Mouse (Mus musculus) CH12.LX (cell line): ENCODE results near the gene Tmem88b. TPM values are rescaled to one million over a fixed set of nuclear protein-coding genes. Genes with fewer than 3 reads are reported as not detected.

Source experiments
- DNase-seq: peaks from one replicate; pipeline ENCODE4 v3.0.0-alpha.2; 2013; ENCODE audit errors: extremely low read depth
- H3K27ac ChIP-seq: 2 replicates; pipeline ENCODE4 v1.5.1; 2012; ENCODE audit warnings: low read depth, mild to moderate bottlenecking, control low read depth, moderate library complexity; ENCODE audit not compliant: insufficient read depth
- H3K27me3 ChIP-seq: replicated peaks from 2 replicates; pipeline ENCODE3; 2012; ENCODE audit warnings: inconsistent platforms
- H3K36me3 ChIP-seq, 2 experiments: replicated peaks in 1 of 2; 2 replicates each; pipeline versions ENCODE3 to v1.6.1; 2012; ENCODE audit warnings: inconsistent platforms in 1 of 2, low read length in 1 of 2, mild to moderate bottlenecking in 1 of 2, mixed read lengths in 1 of 2, moderate library complexity in 1 of 2; ENCODE audit not compliant: control insufficient read depth in 1 of 2, insufficient read depth in 1 of 2
- H3K4me1 ChIP-seq, 2 experiments: 2 replicates each; pipeline ENCODE4 v1.6.1; 2012; ENCODE audit warnings: inconsistent platforms in 1 of 2, moderate library complexity in 1 of 2; ENCODE audit not compliant: insufficient read depth in 2 of 2, control insufficient read depth in 1 of 2
- H3K4me2 ChIP-seq: 2 replicates; pipeline ENCODE4 v1.6.1; 2012; ENCODE audit warnings: low read depth, mild to moderate bottlenecking, control low read depth; ENCODE audit not compliant: poor library complexity, insufficient read depth, severe bottlenecking
- H3K4me3 ChIP-seq, 3 experiments: fragments of 150-350 bp in 1 of 3; sonication (generic) in 1 of 3; replicated peaks in 1 of 3; 2 replicates each; pipeline versions ENCODE3 to v1.5.1; 2011 to 2012; ENCODE audit warnings: low read depth in 2 of 3, low read length in 2 of 3, mild to moderate bottlenecking in 2 of 3, moderate library complexity in 2 of 3, control low read depth in 1 of 3, improper control_type of control experiment in 1 of 3, inconsistent platforms in 1 of 3, mixed read lengths in 1 of 3; ENCODE audit not compliant: poor library complexity in 1 of 3
- H3K79me2 ChIP-seq: replicated peaks from 2 replicates; pipeline ENCODE4 v1.6.1; 2012; ENCODE audit warnings: mild to moderate bottlenecking, moderate library complexity; ENCODE audit not compliant: control insufficient read depth, poor library complexity, insufficient read depth, severe bottlenecking; ENCODE audit errors: extremely low read depth
- H3K9ac ChIP-seq: 2 replicates; pipeline ENCODE4 v1.6.1; 2012; ENCODE audit warnings: low read depth, mild to moderate bottlenecking, control low read depth, moderate library complexity; ENCODE audit not compliant: insufficient read depth
- H3K9me3 ChIP-seq: replicated peaks from 2 replicates; pipeline ENCODE3; 2012; ENCODE audit warnings: low read length, inconsistent platforms, mixed read lengths
- CHD1 ChIP-seq: IDR thresholded peaks from 2 replicates; pipeline ENCODE4 v1.6.1; 2012; ENCODE audit warnings: low read depth, low read length, improper control_type of control experiment, inconsistent platforms
- E2F4 ChIP-seq: IDR thresholded peaks from 2 replicates; pipeline ENCODE4 v1.6.1; 2011; ENCODE audit warnings: low read depth, low read length, improper control_type of control experiment; ENCODE audit not compliant: insufficient replicate concordance
- ELF1 ChIP-seq: IDR thresholded peaks from 2 replicates; pipeline ENCODE4 v1.6.1; 2014; ENCODE audit warnings: low read depth, mild to moderate bottlenecking, inconsistent platforms, low read length, improper control_type of control experiment
- ETS1 ChIP-seq: conservative IDR thresholded peaks from 2 replicates; pipeline ENCODE4 v1.6.1; 2012; ENCODE audit warnings: low read depth, mild to moderate bottlenecking, inconsistent platforms, low read length, improper control_type of control experiment, moderate library complexity
- HCFC1 ChIP-seq: IDR thresholded peaks from 2 replicates; pipeline ENCODE4 v1.6.1; 2012; ENCODE audit warnings: low read depth, mild to moderate bottlenecking, inconsistent platforms, low read length, improper control_type of control experiment
- IRF4 ChIP-seq: IDR thresholded peaks from 2 replicates; pipeline ENCODE4 v1.6.1; 2014; ENCODE audit warnings: low read depth, mild to moderate bottlenecking, inconsistent platforms, low read length, improper control_type of control experiment
- JUN ChIP-seq: IDR thresholded peaks from 2 replicates; pipeline ENCODE4 v1.6.1; 2011; ENCODE audit warnings: low read depth, mild to moderate bottlenecking, low read length, improper control_type of control experiment, moderate library complexity; ENCODE audit not compliant: insufficient read depth
- KAT2A ChIP-seq: IDR thresholded peaks from 2 replicates; pipeline ENCODE4 v1.6.1; 2012; ENCODE audit warnings: low read length, improper control_type of control experiment, inconsistent platforms; ENCODE audit not compliant: insufficient replicate concordance
- MAFK ChIP-seq: IDR thresholded peaks from 2 replicates; pipeline ENCODE4 v1.6.1; 2011; ENCODE audit warnings: low read length, improper control_type of control experiment; ENCODE audit not compliant: insufficient replicate concordance
- MEF2A ChIP-seq: IDR thresholded peaks from 2 replicates; pipeline ENCODE4 v1.6.1; 2014; ENCODE audit warnings: low read depth, mild to moderate bottlenecking, inconsistent platforms, low read length, improper control_type of control experiment, borderline replicate concordance
- NELFE ChIP-seq: IDR thresholded peaks from 2 replicates; pipeline ENCODE4 v1.6.1; 2011; ENCODE audit warnings: low read depth, low read length, improper control_type of control experiment
- PAX5 ChIP-seq: IDR thresholded peaks from 2 replicates; pipeline ENCODE4 v1.6.1; 2012; ENCODE audit warnings: low read length, inconsistent platforms, mixed read lengths
- RCOR1 ChIP-seq: conservative IDR thresholded peaks from 2 replicates; pipeline ENCODE4 v1.6.1; 2012; ENCODE audit warnings: low read depth, mild to moderate bottlenecking, inconsistent platforms, low read length, improper control_type of control experiment
- SMC3 ChIP-seq: IDR thresholded peaks from 2 replicates; pipeline ENCODE4 v1.6.1; 2011; ENCODE audit warnings: low read depth, low read length, improper control_type of control experiment
- TCF12 ChIP-seq: IDR thresholded peaks from 2 replicates; pipeline ENCODE4 v1.6.1; 2014; ENCODE audit warnings: low read depth, mild to moderate bottlenecking, inconsistent platforms, low read length, improper control_type of control experiment
- USF2 ChIP-seq: conservative IDR thresholded peaks from 2 replicates; pipeline ENCODE4 v1.6.1; 2011; ENCODE audit warnings: low read depth, low read length, improper control_type of control experiment
- ZC3H11A ChIP-seq: IDR thresholded peaks from 2 replicates; pipeline ENCODE4 v1.6.1; 2012; ENCODE audit warnings: low read depth, mild to moderate bottlenecking, inconsistent platforms, low read length, improper control_type of control experiment
- ZKSCAN1 ChIP-seq: IDR thresholded peaks from 2 replicates; pipeline ENCODE4 v1.6.1; 2012; ENCODE audit warnings: low read depth, inconsistent platforms, low read length, improper control_type of control experiment, borderline replicate concordance
- ZNF384 ChIP-seq: IDR thresholded peaks from 2 replicates; pipeline ENCODE4 v1.6.1; 2012; ENCODE audit warnings: low read depth, low read length, improper control_type of control experiment, inconsistent platforms
- dilution Hi-C: fragments of 300-500 bp; cut with MboI; formaldehyde crosslinking; loops from 2 replicates; pipeline ENCODE4 v1.14.3; 2020; ENCODE audit warnings: low sequenced_read_pairs; ENCODE audit not compliant: extremely low pct_unique_long_range_greater_than_20kb, extremely low pct_ligation_motif_present
- in situ Hi-C: fragments of 300-500 bp; cut with MboI; formaldehyde crosslinking; loops from 3 replicates; pipeline ENCODE4 v1.14.3; 2019; ENCODE audit warnings: low sequenced_read_pairs, low pct_ligation_motif_present, low pct_unique_long_range_greater_than_20kb, mixed read lengths
- polyA plus RNA-seq: library from polyadenylated mRNA; unstranded; fragments of >175 nt; gene quantifications from 2 replicates; pipeline ENCODE4 v1.2.1, GENCODE M21; 2012; ENCODE audit warnings: low read depth; ENCODE audit not compliant: insufficient read length
- total RNA-seq, 2 experiments: library from RNA; depleted of rRNA; stranded (reverse); fragments of 300-350 nt in 1 of 2; fragments of >200 nt in 1 of 2; gene quantifications; 2 replicates each; pipeline ENCODE4 v1.2.3; 2012 to 2014

Gene Tmem88b
- total and polyA plus RNA-seq, 3 experiments: 0.04 TPM; not detected in 2

DNA sequence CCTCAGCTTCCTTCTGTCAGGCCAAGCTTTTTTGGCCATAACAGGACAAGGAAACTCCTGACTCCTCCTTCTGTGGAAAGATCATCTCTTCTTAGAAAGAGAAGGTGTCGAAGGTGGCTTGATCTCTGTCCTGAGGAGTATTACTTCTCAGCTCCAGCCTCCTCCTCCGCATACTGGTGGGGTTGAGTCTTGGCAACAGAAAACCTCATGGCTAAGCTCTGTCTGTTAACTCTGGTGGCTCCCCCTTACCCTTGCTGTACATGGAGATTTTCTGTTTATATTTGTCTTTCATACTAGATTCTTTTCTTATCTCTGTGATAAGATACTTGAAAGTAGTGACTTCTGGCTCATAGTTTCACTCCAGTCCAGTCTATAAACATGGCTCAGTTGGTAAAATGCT, 8.1 kb upstream of the Tmem88b start:
- dilution Hi-C loops: no loop called here
- Histone ChIP-seq H3K27me3 (peaks cover 38% of the 10 kb centered on the region), H3K36me3 (no peaks in the 10 kb centered on the region), H3K9me3 (no peaks in the 10 kb centered on the region), H3K9ac (no peak overlapping the region), H3K79me2 (no peaks in the 10 kb centered on the region), H3K4me1 (peaks cover 0 to 2% of the 10 kb centered on the region in 2 experiments; a peak in 1 of 4 replicates)
- TF ChIP-seq USF2 (no peak), ZNF384 (no peak), HCFC1 (no peak), NELFE (no peak), IRF4 (no peak), MAFK (no peak), RCOR1 (no peak), ZKSCAN1 (no peak), ELF1 (no peak), JUN (no peak), MEF2A (no peak), KAT2A (no peak), TCF12 (no peak)
- TF ChIP-seq, all 38 proteins: peak for 0
- in situ Hi-C loops: no loop called here
- no peak overlapping the region for H3K27ac ChIP-seq
- no peak overlapping the region for H3K4me2 ChIP-seq
- H3K4me3 ChIP-seq: no peak overlapping the region
- no peak for DNase-seq

GRCm38 (mm10) chr4:155791240-155791933, 5.7 kb upstream of the Tmem88b start:
- H3K9me3 ChIP-seq: no peaks in the 10 kb centered on the region
- no peak overlapping the region for H3K27ac ChIP-seq
- H3K4me2 ChIP-seq: no peak overlapping the region
- DNase-seq: no peak
- in situ Hi-C loops (no loop called here), dilution Hi-C loops (no loop called here)
- TF ChIP-seq E2F4: no peak
- no peak for TF ChIP-seq ETS1
- TF ChIP-seq SMC3: no peak
- TF ChIP-seq CHD1: no peak
- no peak for TF ChIP-seq ELF1
- TF ChIP-seq ZC3H11A: no peak
- no peak for TF ChIP-seq PAX5
- no peak overlapping the region for H3K4me3 ChIP-seq
- H3K9ac ChIP-seq: no peak overlapping the region
- no peaks in the 10 kb centered on the region for H3K79me2 ChIP-seq
- H3K36me3 ChIP-seq: no peaks in the 10 kb centered on the region
- peaks cover 0 to 2% of the 10 kb centered on the region in 2 experiments; a peak in 1 of 4 replicates for H3K4me1 ChIP-seq
- peaks cover 33% of the 10 kb centered on the region for H3K27me3 ChIP-seq
